Mouse (Mus musculus): ENCODE measurements at regions not wholly inside any gene's neighbourhood (a gene's known extent, or its start where the extent isn't known, plus 50 kb on each side); places are given as distances from the start of the nearest gene placed in this dataset.

DNA sequence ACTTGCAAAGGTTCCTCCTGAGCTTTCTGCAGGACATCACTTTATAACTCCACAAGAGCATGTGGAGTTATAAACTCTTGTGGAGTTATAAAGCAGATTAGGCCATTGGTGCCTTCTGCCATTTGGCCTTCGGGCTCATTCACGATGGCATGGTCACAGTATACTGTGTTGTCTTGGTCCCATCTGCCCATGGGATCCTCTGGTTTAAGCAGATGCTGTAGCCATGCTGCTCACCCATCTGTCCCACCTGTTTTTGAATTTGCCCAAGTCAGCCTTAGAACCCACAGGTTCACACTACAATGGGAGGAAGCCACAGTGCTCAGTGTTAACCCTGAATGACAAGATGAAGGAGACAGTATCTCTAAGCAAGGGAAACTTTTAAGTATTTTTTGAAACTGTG, 124.7 kb upstream of the Etl4 start:
- no peak for TF ChIP-seq EP300 (IDR thresholded peaks at IDR 0.05; ENCODE audit: low read depth)
- no peak for TF ChIP-seq CTCF (IDR thresholded peaks at IDR 0.05; ENCODE audit: low read depth)

All from liver, postnatal 0 days (tissue).